Mouse (Mus musculus) E14TG2a.4 (cell line): ENCODE results near the gene Ccser2.
A peak's percentile ranks its signal among the peaks of the same experiment; 100 is the strongest.

Experiments
- CTCF ChIP-seq: conservative IDR thresholded peaks from 2 replicates; pipeline ENCODE4 v1.5.1; 2014; ENCODE audit warnings: low read length
- NANOG ChIP-seq: IDR thresholded peaks from 2 replicates; pipeline ENCODE4 v1.6.1; 2014; ENCODE audit warnings: borderline replicate concordance, low read length, mixed read lengths

GRCm38 (mm10) chr14:36914473-36915005 lies 54.0 kb downstream of the Ccser2 start:
- TF ChIP-seq CTCF (no peak), NANOG (peak; percentile 90)
